Mouse (Mus musculus): Measurements from ENCODE around the gene Fam169a.

GRCm38 (mm10) chr13:97053844-97054243, 13.2 kb upstream of the Fam169a start:
- no peak for TF ChIP-seq CTCF (IDR thresholded peaks at IDR 0.05; ENCODE audit: insufficient read depth, low read length)
- no peak for TF ChIP-seq POLR2A (IDR thresholded peaks at IDR 0.05; ENCODE audit: borderline replicate concordance, extremely low read depth, low read depth, low read length)

Measured in lung, adult 2 months (tissue).